ENCODE assay signal across 22 mouse cellular contexts in genomic region chr15:98736521-98736920, GRCm38 (mm10). TPM values are rescaled to one million over a fixed set of nuclear protein-coding genes. Genes with fewer than 3 reads are reported as not detected.
A peak's percentile ranks its signal among the peaks of the same experiment; 100 is the strongest.
DNase-seq lines count a peak whose midpoint lies in the region; ATAC-seq lines count a peak whose summit lies in the region.
"Had no signal": no experiment of that assay in that cellular context is flagged by ENCODE, and none has a peak within 500 bp of the region (broad histone marks: within the 10 kb centered on the region; RNA-seq: fewer than 3 reads in every experiment).

No protein-coding gene starts in this region.

- no peak overlapping the region for H3K9ac ChIP-seq in kidney, embryonic 16.5 days (replicated peaks; ENCODE audit: low read length)
- H3K9ac ChIP-seq: forebrain, embryonic 13.5 days; forebrain, postnatal 0 days; heart, embryonic 12.5 days had no signal

- H3K27me3 ChIP-seq in kidney, embryonic 16.5 days (ENCODE audit: insufficient read depth, low read length) = no peaks in the 10 kb centered on the region
- H3K27me3 ChIP-seq: CH12.LX; forebrain, embryonic 13.5 days; heart, embryonic 12.5 days; Patski had no signal

- peaks cover 5% of the 10 kb centered on the region; the same call in 1 of the 2 replicates for H3K4me1 ChIP-seq in kidney, embryonic 16.5 days (ENCODE audit: insufficient read depth, low read length)
- H3K4me1 ChIP-seq: forebrain, embryonic 13.5 days had no signal

- ATAC-seq in kidney, embryonic 16.5 days (ENCODE audit: low FRiP score, low TSS enrichment) = no peak
- ATAC-seq: activated CD4-positive, CD25-positive, alpha-beta regulatory T cell, adult 4 months; forebrain, embryonic 13.5 days; forebrain, postnatal 0 days; Patski had no signal

- no peak overlapping the region for H3K27ac ChIP-seq in kidney, embryonic 16.5 days (ENCODE audit: low read length)
- H3K27ac ChIP-seq: embryonic facial prominence, embryonic 10.5 days; forebrain, embryonic 13.5 days; heart, adult 2 months had no signal

- 88% methylated on average over 10 of the region's 10 CpGs for WGBS in kidney, embryonic 16.5 days

- no peak overlapping the region for H3K4me2 ChIP-seq in kidney, embryonic 16.5 days (replicated peaks; ENCODE audit: low read depth, low read length)
- H3K4me2 ChIP-seq: forebrain, embryonic 13.5 days; heart, embryonic 12.5 days had no signal

- peaks cover 48% of the 10 kb centered on the region for H3K36me3 ChIP-seq in kidney, embryonic 16.5 days (ENCODE audit: insufficient read depth, low read length)

- peak; percentile 21 for DNase-seq in kidney, adult 9 months
- no peak for DNase-seq in kidney, adult 8-10 months
- peak; percentile 32 to 47 for DNase-seq in kidney, postnatal 36 days
- peak; percentile 55 for DNase-seq in lung, postnatal 10 days
- DNase-seq in lung, postnatal 36 days = peak; percentile 61
- DNase-seq: adrenal gland, adult 8-10 months; adrenal gland, postnatal 36 days; cerebellum, adult 2 months; cerebellum, postnatal 10 days; forebrain, postnatal 0 days; gastrocnemius, postnatal 14 days; heart, adult 2 months; heart, postnatal 36 days had no signal

- no peaks in the 10 kb centered on the region for H3K9me3 ChIP-seq in kidney, embryonic 16.5 days (ENCODE audit: low read length)
- H3K9me3 ChIP-seq: embryonic facial prominence, embryonic 10.5 days; forebrain, embryonic 13.5 days; heart, embryonic 12.5 days had no signal

- H3K4me3 ChIP-seq in kidney, embryonic 16.5 days (ENCODE audit: low read length) = no peak overlapping the region
- H3K4me3 ChIP-seq: embryonic facial prominence, embryonic 10.5 days; forebrain, embryonic 13.5 days; heart, adult 2 months; heart, embryonic 12.5 days had no signal

RNA-seq across cellular contexts. Expression of gene Fkbp11, which starts 8.5 kb away (rescaled TPM):
- 36.6 and 39.1 TPM in 2 replicates for polyA plus RNA-seq in kidney, embryonic 16.5 days (2015; fragmentation: Nextera tagmentation; extraction: Ambion mirVana)

RNA-seq across cellular contexts. Expression of gene Arf3, which starts 26.5 kb away (rescaled TPM):
- polyA plus RNA-seq in kidney, embryonic 16.5 days (2015; fragmentation: Nextera tagmentation; extraction: Ambion mirVana) = 56.3 and 59.5 TPM in 2 replicates

RNA-seq across cellular contexts. Expression of gene Ccdc65, which starts 28.5 kb away (rescaled TPM):
- 0.95 and 1.1 TPM in 2 replicates for polyA plus RNA-seq in kidney, embryonic 16.5 days (2015; fragmentation: Nextera tagmentation; extraction: Ambion mirVana)

RNA-seq across cellular contexts. Expression of gene Wnt10b, which starts 41.4 kb away (rescaled TPM):
- 0.17 TPM in 1 of 2 replicates, not detected in the other for polyA plus RNA-seq in kidney, embryonic 16.5 days (2015; fragmentation: Nextera tagmentation; extraction: Ambion mirVana)
- polyA plus RNA-seq: forebrain, embryonic 13.5 days; forebrain, postnatal 0 days; heart, embryonic 12.5 days; Patski had no signal

RNA-seq across cellular contexts. Expression of gene Wnt1, which starts 53.1 kb away (rescaled TPM):
- not detected in 2 replicates for polyA plus RNA-seq in kidney, embryonic 16.5 days (2015; fragmentation: Nextera tagmentation; extraction: Ambion mirVana)
- polyA plus RNA-seq: activated CD4-positive, CD25-positive, alpha-beta regulatory T cell, adult 4 months; cerebellum, adult 2 months; forebrain, embryonic 13.5 days; gonadal fat pad, adult 2 months; heart, adult 2 months; heart, embryonic 12.5 days; heart, embryonic 16.5 days; Patski had no signal

Comparison
In these comparisons a context has a peak if more than half of its experiments do, and no peak if none do; other contexts are left out.
1. DNase-seq: peak in kidney, adult 9 months (single experiment), kidney, postnatal 36 days (2 of 2), lung, postnatal 10 days (single experiment) and lung, postnatal 36 days (single experiment); none in kidney, adult 8-10 months (0 of 2).